Mouse (Mus musculus) adrenal gland, adult (tissue): Measurements from ENCODE around the gene Pepd.

ENCODE experiments used
- DNase-seq, 2 experiments: peaks; one replicate each; pipeline ENCODE4 v3.0.0; 2022 to 2023; ENCODE audit warnings: low spot score in 1 of 2; ENCODE audit not compliant: inconsistent age in 2 of 2

Gene Pepd

GRCm38 (mm10) chr7:35054977-35055618 is 142.9 kb downstream of the Pepd start:
- no peak for DNase-seq

GRCm38 (mm10) chr7:35055619-35056435 is 143.6 kb downstream of the Pepd start:
- peak; percentile 80 to 91 for DNase-seq

GRCm38 (mm10) chr7:35056436-35056864 is 144.3 kb downstream of the Pepd start, which contains the start of gene Cebpg:
Gene Cebpg, minus strand, starts transcription at chr7:35056573.
- DNase-seq, result peak; percentile 97 to 99

- peak in 1 of 2 experiments; percentile 72 for DNase-seq
Observed at GRCm38 (mm10) chr7:35056999-35057398, 144.8 kb downstream of the Pepd start.

GRCm38 (mm10) chr7:35057569-35057968 is 145.4 kb downstream of the Pepd start:
- no peak for DNase-seq

- no peak for DNase-seq
Observed at GRCm38 (mm10) chr7:35058329-35058728, 146.2 kb downstream of the Pepd start.

GRCm38 (mm10) chr7:35059467-35059866 is 147.3 kb downstream of the Pepd start:
- DNase-seq, result no peak

GRCm38 (mm10) chr7:35064286-35065258 is 152.4 kb downstream of the Pepd start:
- DNase-seq, result peak; percentile 61 to 62

GRCm38 (mm10) chr7:35065958-35066357 is 153.8 kb downstream of the Pepd start:
- no peak for DNase-seq

GRCm38 (mm10) chr7:35066640-35067212 is 154.5 kb downstream of the Pepd start:
- no peak for DNase-seq

GRCm38 (mm10) chr7:35076645-35077044 is 164.5 kb downstream of the Pepd start:
- peak; percentile 84 to 93 for DNase-seq

GRCm38 (mm10) chr7:35080843-35081338 is 168.7 kb downstream of the Pepd start:
- peak; percentile 50 to 82 for DNase-seq

GRCm38 (mm10) chr7:35081406-35082104 is 169.4 kb downstream of the Pepd start:
- DNase-seq, result peak in 1 of 2 experiments; percentile 59

GRCm38 (mm10) chr7:35084565-35085360 is 172.6 kb downstream of the Pepd start:
- no peak for DNase-seq

GRCm38 (mm10) chr7:35086271-35086861 is 174.2 kb downstream of the Pepd start:
- DNase-seq, result peak in 1 of 2 experiments; percentile 58

- peak in 1 of 2 experiments; percentile 52 for DNase-seq
Observed at GRCm38 (mm10) chr7:35090550-35090949, 178.4 kb downstream of the Pepd start.
